Mouse (Mus musculus) stomach, postnatal 0 days (tissue): ENCODE results near the gene Aqp1. TPM values are rescaled to one million over a fixed set of nuclear protein-coding genes. Genes with fewer than 3 reads are reported as not detected.

Experiments
- ATAC-seq: fragments of 200-750 bp; cut with Nextera tagmentation; 2 replicates; pipeline ENCODE4 v1.8.0; 2017; ENCODE audit not compliant: low FRiP score, low TSS enrichment
- DNase-seq: peaks from one replicate; pipeline ENCODE4 v3.0.0-alpha.2; 2016; ENCODE audit warnings: low spot score
- H3K27ac ChIP-seq: fragments of 300-500 bp; sonication (generic); replicated peaks from 2 replicates; pipeline ENCODE4 v1.5.1; 2014; ENCODE audit warnings: mild to moderate bottlenecking, control low read depth
- H3K27me3 ChIP-seq: fragments of 300-500 bp; sonication (generic); 2 replicates; pipeline ENCODE4 v1.6.1; 2014; ENCODE audit warnings: low read length; ENCODE audit not compliant: control insufficient read depth, insufficient read depth
- H3K36me3 ChIP-seq: fragments of 300-500 bp; sonication (generic); 2 replicates; pipeline ENCODE4 v1.6.1; 2014; ENCODE audit warnings: low read length, mixed read lengths; ENCODE audit not compliant: control insufficient read depth, insufficient read depth
- H3K4me1 ChIP-seq: fragments of 300-500 bp; sonication (generic); replicated peaks from 2 replicates; pipeline ENCODE4 v1.6.1; 2014; ENCODE audit warnings: antibody characterized with exemption; ENCODE audit not compliant: control insufficient read depth, insufficient read depth
- H3K4me2 ChIP-seq: fragments of 300-500 bp; sonication (generic); replicated peaks from 2 replicates; pipeline ENCODE4 v1.6.1; 2014; ENCODE audit warnings: low read depth, mild to moderate bottlenecking, control low read depth, moderate library complexity
- H3K4me3 ChIP-seq: fragments of 300-500 bp; sonication (generic); 2 replicates; pipeline ENCODE4 v1.5.1; 2014; ENCODE audit warnings: low read depth, low read length, control low read depth
- H3K9ac ChIP-seq: fragments of 300-500 bp; sonication (generic); 2 replicates; pipeline ENCODE4 v1.6.1; 2014; ENCODE audit warnings: mild to moderate bottlenecking, low read length, control low read depth, mixed read lengths
- H3K9me3 ChIP-seq: fragments of 300-500 bp; sonication (generic); 2 replicates; pipeline ENCODE4 v1.6.1; 2016; ENCODE audit warnings: low read length; ENCODE audit not compliant: control insufficient read depth
- CTCF ChIP-seq: IDR thresholded peaks from 2 replicates; pipeline ENCODE4 v1.5.1; 2016; ENCODE audit warnings: antibody characterized with exemption, low read depth, mild to moderate bottlenecking, moderate library complexity
- EP300 ChIP-seq: optimal IDR thresholded peaks from 2 replicates; pipeline ENCODE3; 2016; ENCODE audit warnings: antibody characterized with exemption
- WGBS: fragments of 180-500 bp; shearing (Covaris S2); extraction: QIAGEN DNeasy Blood & Tissue Kit; methylation state at CpG from one replicate; pipeline ENCODE4 v1.1.7; 2014; 5-methylcytosine and 5-hydroxymethylcytosine counted together
- polyA plus RNA-seq: library from polyadenylated mRNA; unstranded; fragments of >200 nt; fragmentation: Nextera tagmentation; extraction: Ambion mirVana; gene quantifications from 2 replicates; pipeline ENCODE4 v1.2.1, GENCODE M21; 2015

Gene Aqp1
- polyA plus RNA-seq, 1 experiment from 2014 or later: 16.2 TPM

DNA sequence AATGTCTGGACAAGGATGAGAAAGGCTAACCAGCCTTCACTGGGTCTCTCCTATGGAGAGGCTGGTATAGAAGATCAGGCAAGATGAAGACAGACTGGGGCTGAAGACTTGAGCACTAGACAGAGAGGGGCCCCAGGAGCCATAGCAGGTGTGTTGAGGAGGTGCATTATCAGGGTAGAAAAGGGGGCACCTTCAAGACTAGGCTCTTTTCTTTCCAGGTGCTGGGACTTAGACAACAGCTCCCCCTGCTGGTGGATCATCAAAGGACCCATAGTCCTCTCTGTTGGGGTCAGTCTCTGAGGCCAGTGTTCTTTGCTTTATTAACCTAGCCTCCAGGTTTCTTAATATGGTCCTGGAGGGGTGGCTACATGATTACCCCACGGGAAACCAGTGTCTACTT is 47.7 kb downstream of the Aqp1 start:
- ATAC-seq: peak; percentile 51; the same call in 1 of the 2 replicates
- no peak overlapping the region for H3K27ac ChIP-seq
- H3K9ac ChIP-seq: no peak overlapping the region
- no peaks in the 10 kb centered on the region for H3K27me3 ChIP-seq
- TF ChIP-seq CTCF (peak; percentile 89), EP300 (no peak)
- H3K9me3 ChIP-seq: no peaks in the 10 kb centered on the region
- no peaks in the 10 kb centered on the region for H3K4me1 ChIP-seq
- H3K4me2 ChIP-seq: no peak overlapping the region
- H3K4me3 ChIP-seq: no peak overlapping the region
- H3K36me3 ChIP-seq: no peaks in the 10 kb centered on the region
- peak; percentile 66 for DNase-seq
- WGBS: 11% methylated on average over 1 of the region's 1 CpGs

DNA sequence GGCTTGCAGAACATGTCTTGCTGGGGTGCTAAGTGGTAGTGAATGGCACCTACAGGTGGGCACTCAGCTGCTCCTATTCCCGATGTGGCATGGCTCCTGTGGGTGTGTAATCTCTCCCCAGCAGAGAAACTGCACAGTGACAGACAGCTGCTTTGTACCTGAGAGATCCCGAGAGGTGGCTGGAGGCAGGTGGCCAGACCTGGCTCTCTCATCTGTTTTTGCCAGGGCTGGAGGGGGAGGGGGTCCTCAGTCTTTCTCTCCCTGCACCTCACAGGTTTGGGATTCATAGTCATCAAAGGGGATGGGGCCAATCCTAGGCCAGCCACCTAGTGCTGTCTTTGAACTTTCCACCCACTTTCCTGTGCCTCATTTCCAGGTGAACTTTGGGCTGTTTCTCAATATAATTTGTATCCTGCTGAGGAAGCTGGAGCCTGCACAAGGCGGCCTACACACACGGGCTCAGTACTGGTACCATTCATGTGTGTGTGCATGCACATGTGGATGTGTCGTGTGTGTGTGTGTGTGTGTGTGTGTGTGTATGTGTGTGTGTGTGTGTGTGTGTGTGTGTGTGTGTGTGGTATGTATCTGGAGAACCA is 48.2 kb downstream of the Aqp1 start:
- TF ChIP-seq CTCF: no peak
- no peak for TF ChIP-seq EP300
- WGBS: 58% methylated on average over 5 of the region's 5 CpGs
- ATAC-seq: no peak

GRCm38 (mm10) chr6:55388546-55389169 is 52.4 kb downstream of the Aqp1 start:
- Histone ChIP-seq H3K4me3 (no peak overlapping the region), H3K4me2 (no peak overlapping the region), H3K9ac (no peak overlapping the region), H3K27ac (no peak overlapping the region), H3K27me3 (no peaks in the 10 kb centered on the region), H3K36me3 (no peaks in the 10 kb centered on the region), H3K9me3 (no peaks in the 10 kb centered on the region), H3K4me1 (no peaks in the 10 kb centered on the region)
- WGBS: 53% methylated on average over 12 of the region's 12 CpGs
- ATAC-seq (no peak), DNase-seq (peak; percentile 10)
- no peak for TF ChIP-seq CTCF
- TF ChIP-seq EP300: no peak

More for the DNA sequence above, 48.2 kb downstream of the Aqp1 start:
- Histone ChIP-seq H3K27ac (no peak overlapping the region), H3K4me1 (no peaks in the 10 kb centered on the region), H3K27me3 (no peaks in the 10 kb centered on the region), H3K4me3 (no peak overlapping the region), H3K9ac (no peak overlapping the region), H3K36me3 (no peaks in the 10 kb centered on the region), H3K9me3 (no peaks in the 10 kb centered on the region), H3K4me2 (no peak overlapping the region)
- DNase-seq: no peak

GRCm38 (mm10) chr6:55389321-55389720 is 53.1 kb downstream of the Aqp1 start:
- H3K4me3 ChIP-seq: no peak overlapping the region
- WGBS: 59% methylated on average over 5 of the region's 5 CpGs
- ATAC-seq (no peak), DNase-seq (no peak)
- H3K27me3 ChIP-seq: no peaks in the 10 kb centered on the region
- no peaks in the 10 kb centered on the region for H3K9me3 ChIP-seq
- no peaks in the 10 kb centered on the region for H3K36me3 ChIP-seq
- H3K4me1 ChIP-seq: no peaks in the 10 kb centered on the region
- H3K27ac ChIP-seq: no peak overlapping the region
- TF ChIP-seq CTCF (no peak), EP300 (no peak)
- no peak overlapping the region for H3K9ac ChIP-seq
- no peak overlapping the region for H3K4me2 ChIP-seq

GRCm38 (mm10) chr6:55391814-55392213 is 55.6 kb downstream of the Aqp1 start:
- H3K4me1 ChIP-seq: no peaks in the 10 kb centered on the region; the same call in 1 of the 2 replicates
- ATAC-seq: no peak
- no peak for TF ChIP-seq CTCF
- no peak for DNase-seq
- H3K4me2 ChIP-seq: no peak overlapping the region
- no peaks in the 10 kb centered on the region for H3K9me3 ChIP-seq
- H3K27ac ChIP-seq: no peak overlapping the region
- no peaks in the 10 kb centered on the region for H3K27me3 ChIP-seq
- no peak overlapping the region for H3K4me3 ChIP-seq
- H3K9ac ChIP-seq: no peak overlapping the region
- no peaks in the 10 kb centered on the region for H3K36me3 ChIP-seq
- WGBS: 27% methylated on average over 4 of the region's 4 CpGs

DNA sequence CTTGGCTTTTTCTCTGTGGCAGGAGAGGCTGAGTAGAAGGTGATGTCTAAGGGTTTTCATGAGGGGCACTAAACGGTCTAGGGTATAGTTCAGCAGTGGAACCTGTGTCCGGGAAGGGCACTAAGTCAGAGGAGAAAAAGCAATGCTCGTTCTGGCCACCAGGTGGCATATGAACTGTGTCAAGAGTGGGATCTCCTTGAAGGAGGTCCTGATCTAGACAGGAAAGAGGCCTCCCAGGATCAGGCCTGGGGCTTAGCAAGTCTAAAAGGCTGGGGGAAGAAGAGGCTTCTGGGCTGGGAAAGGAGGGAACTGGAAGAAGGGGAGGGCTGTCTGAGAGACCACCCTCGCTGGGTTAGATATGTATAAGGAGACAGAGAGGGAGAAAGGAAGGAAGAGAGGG is 56.2 kb downstream of the Aqp1 start:
- H3K9me3 ChIP-seq: no peaks in the 10 kb centered on the region
- no peaks in the 10 kb centered on the region for H3K36me3 ChIP-seq
- no peak for TF ChIP-seq EP300
- TF ChIP-seq CTCF: peak; percentile 92
- 8% methylated on average over 4 of the region's 4 CpGs for WGBS
- H3K9ac ChIP-seq: no peak overlapping the region
- H3K27me3 ChIP-seq: no peaks in the 10 kb centered on the region
- H3K4me2 ChIP-seq: no peak overlapping the region
- no peak overlapping the region for H3K4me3 ChIP-seq
- no peaks in the 10 kb centered on the region; the same call in 1 of the 2 replicates for H3K4me1 ChIP-seq
- DNase-seq: peak; percentile 85
- no peak overlapping the region for H3K27ac ChIP-seq
- ATAC-seq: peak; percentile 48; the same call in 1 of the 2 replicates
